Mouse (Mus musculus) ES-Bruce4 (cell line): ENCODE measurements around the gene Atg16l2. TPM values are rescaled to one million over a fixed set of nuclear protein-coding genes. Genes with fewer than 3 reads are reported as not detected.

Source experiments
- H3K27ac ChIP-seq: 2 replicates; pipeline ENCODE4 v1.5.1; 2012; ENCODE audit warnings: low read length, inconsistent platforms; ENCODE audit not compliant: insufficient read depth
- H3K27me3 ChIP-seq: 2 replicates; pipeline ENCODE4 v1.6.1; 2012; ENCODE audit warnings: mild to moderate bottlenecking, low read length, inconsistent platforms; ENCODE audit not compliant: control insufficient read depth, poor library complexity, insufficient read depth, severe bottlenecking
- H3K36me3 ChIP-seq: 2 replicates; pipeline ENCODE4 v1.6.1; 2012; ENCODE audit warnings: inconsistent platforms, mild to moderate bottlenecking, low read length, moderate library complexity; ENCODE audit not compliant: control insufficient read depth, poor library complexity, insufficient read depth, severe bottlenecking
- H3K4me1 ChIP-seq: one replicate; pipeline ENCODE4 v1.8.1; 2011; ENCODE audit warnings: low read length; ENCODE audit not compliant: control insufficient read depth, insufficient read depth
- H3K4me3 ChIP-seq: 2 replicates; pipeline ENCODE4 v1.5.1; 2011; ENCODE audit warnings: low read depth, mild to moderate bottlenecking, low read length
- H3K9ac ChIP-seq: 2 replicates; pipeline ENCODE4 v1.6.1; 2012; ENCODE audit warnings: low read depth, mild to moderate bottlenecking, inconsistent platforms; ENCODE audit not compliant: poor library complexity, severe bottlenecking
- H3K9me3 ChIP-seq: replicated peaks from 2 replicates; pipeline ENCODE4 v1.6.1; 2012; ENCODE audit warnings: mild to moderate bottlenecking, low read length, inconsistent platforms; ENCODE audit not compliant: control insufficient read depth, poor library complexity, insufficient read depth, severe bottlenecking
- CTCF ChIP-seq: IDR thresholded peaks from one replicate; pipeline ENCODE4 v1.8.1; 2011; ENCODE audit warnings: low read depth, low read length
- EP300 ChIP-seq: IDR thresholded peaks from 2 replicates; pipeline ENCODE4 v1.6.1; 2011; ENCODE audit warnings: low read depth, low read length; ENCODE audit not compliant: insufficient read depth
- POLR2A ChIP-seq: IDR thresholded peaks from one replicate; pipeline ENCODE4 v1.8.1; 2011; ENCODE audit warnings: low read length; ENCODE audit not compliant: insufficient read depth
- polyA plus RNA-seq: library from polyadenylated mRNA; stranded (reverse); fragments of >200 nt; gene quantifications from 2 replicates; pipeline ENCODE4 v1.2.4, GENCODE M21; 2011; ENCODE audit warnings: low read depth; ENCODE audit not compliant: missing spikeins, insufficient read depth, insufficient read length

Atg16l2 gene
- polyA plus RNA-seq, 1 experiment: 23.4 TPM

DNA sequence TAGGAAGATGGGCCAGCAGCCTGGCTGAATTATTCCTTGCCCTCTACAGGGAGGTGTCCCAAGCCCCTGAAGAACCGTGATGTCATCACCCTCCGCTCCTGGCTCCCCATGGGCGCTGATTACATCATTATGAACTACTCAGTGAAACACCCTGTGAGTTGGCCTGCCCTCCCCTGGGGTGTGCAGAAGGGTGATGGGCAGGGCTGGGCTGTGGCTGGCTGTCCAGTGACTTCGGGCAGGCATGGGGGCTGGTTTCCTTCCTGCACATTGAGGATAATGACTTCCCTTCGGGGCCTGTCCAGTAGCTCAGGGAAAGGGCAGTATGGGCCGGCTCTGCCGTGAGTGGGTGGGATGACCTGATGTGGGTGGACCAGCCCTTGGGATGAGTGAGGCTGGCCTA, 41.1 kb upstream of the Atg16l2 start:
- TF ChIP-seq EP300 (no peak), POLR2A (no peak), CTCF (no peak)
- no peak overlapping the region for H3K4me3 ChIP-seq
- H3K27ac ChIP-seq: no peak overlapping the region
- H3K27me3 ChIP-seq: no peaks in the 10 kb centered on the region
- H3K9me3 ChIP-seq: no peaks in the 10 kb centered on the region
- no peak overlapping the region for H3K9ac ChIP-seq
- H3K36me3 ChIP-seq: no peaks in the 10 kb centered on the region
- H3K4me1 ChIP-seq: peaks cover 7% of the 10 kb centered on the region

- no peaks in the 10 kb centered on the region for H3K27me3 ChIP-seq
- no peak overlapping the region for H3K27ac ChIP-seq
- H3K4me1 ChIP-seq: peaks cover 6% of the 10 kb centered on the region
- H3K4me3 ChIP-seq: no peak overlapping the region
- no peaks in the 10 kb centered on the region for H3K9me3 ChIP-seq
- no peak overlapping the region for H3K9ac ChIP-seq
- TF ChIP-seq EP300 (no peak), POLR2A (no peak), CTCF (no peak)
- H3K36me3 ChIP-seq: no peaks in the 10 kb centered on the region
Observed at GRCm38 (mm10) chr7:101341405-101341804, 39.4 kb upstream of the Atg16l2 start.

GRCm38 (mm10) chr7:101337401-101337800, 35.4 kb upstream of the Atg16l2 start:
- H3K4me3 ChIP-seq: no peak overlapping the region
- H3K4me1 ChIP-seq: no peaks in the 10 kb centered on the region
- no peak overlapping the region for H3K27ac ChIP-seq
- no peak overlapping the region for H3K9ac ChIP-seq
- no peak for TF ChIP-seq EP300
- TF ChIP-seq CTCF: no peak
- TF ChIP-seq POLR2A: no peak
- H3K9me3 ChIP-seq: no peaks in the 10 kb centered on the region
- no peaks in the 10 kb centered on the region for H3K27me3 ChIP-seq
- no peaks in the 10 kb centered on the region for H3K36me3 ChIP-seq

GRCm38 (mm10) chr7:101336686-101337085, 34.6 kb upstream of the Atg16l2 start:
- Histone ChIP-seq H3K9ac (no peak overlapping the region), H3K4me3 (no peak overlapping the region), H3K27ac (no peak overlapping the region), H3K36me3 (no peaks in the 10 kb centered on the region), H3K27me3 (no peaks in the 10 kb centered on the region), H3K9me3 (no peaks in the 10 kb centered on the region), H3K4me1 (no peaks in the 10 kb centered on the region)
- TF ChIP-seq CTCF: no peak
- no peak for TF ChIP-seq EP300
- no peak for TF ChIP-seq POLR2A

GRCm38 (mm10) chr7:101335228-101335627, 33.2 kb upstream of the Atg16l2 start:
- Histone ChIP-seq H3K36me3 (no peaks in the 10 kb centered on the region), H3K4me3 (no peak overlapping the region), H3K27me3 (no peaks in the 10 kb centered on the region), H3K27ac (no peak overlapping the region), H3K9me3 (no peaks in the 10 kb centered on the region), H3K9ac (no peak overlapping the region), H3K4me1 (no peaks in the 10 kb centered on the region)
- TF ChIP-seq POLR2A: no peak
- no peak for TF ChIP-seq EP300
- TF ChIP-seq CTCF: no peak

DNA sequence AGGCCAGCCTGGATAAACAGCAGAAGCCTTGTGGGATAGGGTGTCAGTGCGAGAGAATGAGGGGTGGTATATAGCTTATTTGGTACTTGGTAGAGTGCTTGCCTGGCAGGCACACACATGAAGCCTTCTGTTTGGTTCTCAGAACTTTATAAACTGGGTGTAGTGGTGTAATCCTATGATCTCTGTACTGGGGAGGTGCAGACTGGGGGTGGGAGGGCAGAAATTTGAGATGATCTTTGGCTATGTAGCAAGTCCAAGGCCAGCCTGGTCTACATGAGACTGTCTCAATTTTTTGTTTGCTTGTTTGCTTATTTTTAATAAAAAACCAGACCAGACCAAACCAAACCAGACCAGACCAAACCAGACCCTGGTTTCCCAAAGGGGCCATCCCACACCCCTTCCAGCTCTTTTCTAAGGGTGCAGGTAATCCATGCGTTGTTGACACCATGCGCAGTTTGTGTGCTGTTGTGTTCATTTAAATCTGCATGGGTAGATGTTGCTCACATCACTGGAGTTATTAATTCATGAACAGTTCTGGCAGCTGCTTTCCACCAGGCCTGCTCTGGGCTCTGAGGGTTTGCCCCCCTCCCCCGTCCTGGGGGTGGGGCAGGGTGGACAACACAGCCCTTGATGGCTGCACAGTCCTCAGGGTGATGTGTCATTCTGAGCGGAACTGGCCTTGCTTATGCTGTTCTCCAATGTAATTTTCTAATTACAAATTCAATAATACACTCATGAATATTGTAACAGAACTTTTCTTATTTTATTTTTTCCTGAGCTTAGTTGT, 30.2 kb upstream of the Atg16l2 start:
- H3K9ac ChIP-seq: no peak overlapping the region
- no peak overlapping the region for H3K4me3 ChIP-seq
- no peaks in the 10 kb centered on the region for H3K4me1 ChIP-seq
- TF ChIP-seq EP300 (no peak), POLR2A (no peak), CTCF (no peak)
- H3K9me3 ChIP-seq: no peaks in the 10 kb centered on the region
- no peaks in the 10 kb centered on the region for H3K27me3 ChIP-seq
- no peak overlapping the region for H3K27ac ChIP-seq
- H3K36me3 ChIP-seq: no peaks in the 10 kb centered on the region
